Mouse (Mus musculus): ENCODE results near the gene Rhag. TPM values are rescaled to one million over a fixed set of nuclear protein-coding genes. Genes with fewer than 3 reads are reported as not detected.

Gene Rhag
- polyA plus RNA-seq, 1 experiment from 2014 or later = 0.15 TPM

DNA sequence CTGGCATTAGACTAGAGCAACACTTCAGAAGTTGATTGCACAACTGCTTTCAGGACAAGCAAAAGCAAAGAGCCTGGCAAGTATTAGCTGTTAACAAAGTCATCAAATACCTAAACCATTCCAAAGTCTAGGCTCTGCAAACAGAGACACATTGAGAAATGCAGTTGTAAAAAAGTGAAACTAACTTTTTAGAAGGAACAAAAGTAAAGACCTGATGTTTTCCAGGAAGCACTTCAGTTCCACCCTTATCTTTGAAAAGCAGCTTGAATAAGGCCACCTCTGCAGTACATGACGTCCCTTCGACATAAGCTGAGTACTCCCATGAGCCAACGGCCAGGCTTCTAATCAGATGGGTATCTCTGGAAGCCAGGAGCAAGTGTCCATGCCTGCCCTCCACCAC, 4.4 kb upstream of the Rhag start:
- no peak overlapping the region for H3K27ac ChIP-seq (replicated peaks)
- DNase-seq (ENCODE audit: low spot score) = no peak

DNA sequence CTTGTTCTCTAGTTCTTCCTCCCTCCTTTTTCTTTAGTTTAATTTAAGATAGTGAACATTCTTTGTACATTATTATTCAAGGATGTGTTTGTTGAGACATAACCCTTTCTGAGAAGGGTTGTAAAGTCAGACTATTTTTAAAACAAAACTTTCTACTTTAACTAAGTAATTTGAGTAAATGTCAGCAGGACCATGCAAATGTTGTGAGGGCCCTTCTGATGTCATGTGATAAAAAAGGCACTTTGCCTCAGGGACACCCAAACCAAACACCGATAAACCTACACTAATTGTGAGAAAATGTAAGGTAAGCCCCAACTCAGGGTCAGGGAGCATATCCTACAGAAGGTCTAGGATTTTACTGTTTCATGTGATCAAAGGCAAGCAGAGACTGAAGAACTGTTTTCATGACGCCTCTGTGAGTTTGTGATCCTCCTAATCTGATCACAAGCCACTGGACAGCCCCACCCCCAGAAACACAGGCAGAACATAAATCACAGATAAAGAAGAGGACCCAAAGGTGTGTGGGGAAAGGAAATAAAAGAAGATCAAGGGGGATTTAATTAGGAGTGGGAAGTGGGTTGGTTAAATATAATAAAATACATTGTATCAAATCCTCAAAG, 3.9 kb upstream of the Rhag start, which contains the start of gene Crisp2:
Gene Crisp2 (minus strand): TSS at position 51 of the 620 bp plus-strand sequence.
- no peak for DNase-seq (ENCODE audit: low spot score)
- Histone ChIP-seq H3K4me3 (ENCODE audit: low read depth, low read length) (no peak within 1 kb of the TSS), H3K4me2 (replicated peaks; ENCODE audit: low read depth) (no peak within 1 kb of the TSS), H3K9me3 (ENCODE audit: control insufficient read depth, low read length) (no peaks in the 10 kb centered on the region), H3K36me3 (ENCODE audit: control insufficient read depth, insufficient read depth, low read length) (no peaks in the 10 kb centered on the region), H3K27ac (replicated peaks) (no peak within 1 kb of the TSS), H3K4me1 (replicated peaks; ENCODE audit: control insufficient read depth, insufficient read depth) (no peaks in the 10 kb centered on the region), H3K9ac (ENCODE audit: low read length) (no peak within 1 kb of the TSS), H3K27me3 (ENCODE audit: control insufficient read depth, insufficient read depth, low read length) (no peaks in the 10 kb centered on the region)
- TF ChIP-seq EP300 (optimal IDR thresholded peaks at IDR 0.05) = no peak
- ATAC-seq (ENCODE audit: low FRiP score, low TSS enrichment) = no peak
- 46% methylated on average over 2 of the region's 2 CpGs for WGBS

More for the DNA sequence above, 4.4 kb upstream of the Rhag start:
- TF ChIP-seq CTCF (IDR thresholded peaks at IDR 0.05; ENCODE audit: low read depth) (no peak), EP300 (optimal IDR thresholded peaks at IDR 0.05) (no peak)
- Histone ChIP-seq H3K36me3 (ENCODE audit: control insufficient read depth, insufficient read depth, low read length) (no peaks in the 10 kb centered on the region), H3K9ac (ENCODE audit: low read length) (no peak overlapping the region), H3K9me3 (ENCODE audit: control insufficient read depth, low read length) (no peaks in the 10 kb centered on the region), H3K4me1 (replicated peaks; ENCODE audit: control insufficient read depth, insufficient read depth) (no peaks in the 10 kb centered on the region), H3K27me3 (ENCODE audit: control insufficient read depth, insufficient read depth, low read length) (no peaks in the 10 kb centered on the region), H3K4me2 (replicated peaks; ENCODE audit: low read depth) (no peak overlapping the region), H3K4me3 (ENCODE audit: low read depth, low read length) (no peak overlapping the region)
- 44% methylated on average over 3 of the region's 3 CpGs for WGBS
- ATAC-seq (ENCODE audit: low FRiP score, low TSS enrichment) = peak; percentile 67; the same call in 1 of the 2 replicates

DNA sequence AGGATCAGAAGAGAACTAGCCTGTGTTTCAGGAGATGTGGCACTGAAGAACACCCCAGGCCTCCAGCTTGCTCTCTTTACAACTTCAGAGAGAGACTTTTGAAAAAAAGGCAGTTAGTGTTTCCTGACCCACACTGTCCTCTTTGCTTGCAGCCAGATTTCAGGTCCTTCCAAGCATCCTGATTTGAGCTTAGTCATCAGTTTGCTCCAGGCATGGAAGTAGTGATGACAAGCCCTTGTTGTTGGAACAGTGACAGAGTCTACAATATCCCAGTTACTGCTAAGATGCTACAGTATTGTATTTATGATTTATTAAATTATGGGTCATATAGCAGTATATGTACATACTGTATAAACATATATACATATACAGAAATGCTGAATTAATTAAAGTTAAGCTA, 2.9 kb upstream of the Rhag start:
- DNase-seq (ENCODE audit: low spot score) (no peak), ATAC-seq (ENCODE audit: low FRiP score, low TSS enrichment) (no peak)
- no peaks in the 10 kb centered on the region for H3K36me3 ChIP-seq (ENCODE audit: control insufficient read depth, insufficient read depth, low read length)
- H3K4me3 ChIP-seq (ENCODE audit: low read depth, low read length) = no peak overlapping the region
- H3K4me1 ChIP-seq (replicated peaks; ENCODE audit: control insufficient read depth, insufficient read depth) = no peaks in the 10 kb centered on the region
- no peaks in the 10 kb centered on the region for H3K27me3 ChIP-seq (ENCODE audit: control insufficient read depth, insufficient read depth, low read length)
- no peak overlapping the region for H3K4me2 ChIP-seq (replicated peaks; ENCODE audit: low read depth)
- H3K9me3 ChIP-seq (ENCODE audit: control insufficient read depth, low read length) = no peaks in the 10 kb centered on the region
- H3K9ac ChIP-seq (ENCODE audit: low read length) = no peak overlapping the region
- no peak overlapping the region for H3K27ac ChIP-seq (replicated peaks)
- TF ChIP-seq CTCF (IDR thresholded peaks at IDR 0.05; ENCODE audit: low read depth) = no peak
- no peak for TF ChIP-seq EP300 (optimal IDR thresholded peaks at IDR 0.05)

DNA sequence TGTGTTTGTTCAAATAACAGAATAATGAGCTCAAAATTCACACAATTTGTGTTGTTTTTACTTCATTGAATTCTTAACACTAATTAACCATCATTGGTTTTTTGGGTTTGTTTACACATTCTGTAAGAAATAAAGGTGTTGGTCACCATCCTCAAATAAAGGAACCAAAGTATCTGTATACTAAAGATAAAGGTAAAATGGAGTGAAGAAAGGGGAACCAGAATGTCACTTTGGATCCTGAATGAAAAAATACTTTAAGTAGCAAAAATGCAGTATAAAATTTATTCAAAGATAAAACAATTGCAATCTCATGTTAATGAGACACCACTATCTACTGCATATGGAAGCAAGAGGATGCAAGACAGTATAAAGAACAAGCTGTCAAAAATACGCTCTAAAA, 634 bp downstream of the Rhag start:
- Histone ChIP-seq H3K36me3 (ENCODE audit: control insufficient read depth, insufficient read depth, low read length) (no peaks in the 10 kb centered on the region), H3K27me3 (ENCODE audit: control insufficient read depth, insufficient read depth, low read length) (no peaks in the 10 kb centered on the region), H3K4me1 (replicated peaks; ENCODE audit: control insufficient read depth, insufficient read depth) (no peaks in the 10 kb centered on the region), H3K27ac (replicated peaks) (no peak overlapping the region), H3K4me2 (replicated peaks; ENCODE audit: low read depth) (no peak overlapping the region), H3K9me3 (ENCODE audit: control insufficient read depth, low read length) (no peaks in the 10 kb centered on the region), H3K4me3 (ENCODE audit: low read depth, low read length) (no peak overlapping the region), H3K9ac (ENCODE audit: low read length) (no peak overlapping the region)
- WGBS = 88% methylated on average over 1 of the region's 1 CpGs
- DNase-seq (ENCODE audit: low spot score) = no peak
- TF ChIP-seq CTCF (IDR thresholded peaks at IDR 0.05; ENCODE audit: low read depth) (no peak), EP300 (optimal IDR thresholded peaks at IDR 0.05) (no peak)
- no peak for ATAC-seq (ENCODE audit: low FRiP score, low TSS enrichment)

DNA sequence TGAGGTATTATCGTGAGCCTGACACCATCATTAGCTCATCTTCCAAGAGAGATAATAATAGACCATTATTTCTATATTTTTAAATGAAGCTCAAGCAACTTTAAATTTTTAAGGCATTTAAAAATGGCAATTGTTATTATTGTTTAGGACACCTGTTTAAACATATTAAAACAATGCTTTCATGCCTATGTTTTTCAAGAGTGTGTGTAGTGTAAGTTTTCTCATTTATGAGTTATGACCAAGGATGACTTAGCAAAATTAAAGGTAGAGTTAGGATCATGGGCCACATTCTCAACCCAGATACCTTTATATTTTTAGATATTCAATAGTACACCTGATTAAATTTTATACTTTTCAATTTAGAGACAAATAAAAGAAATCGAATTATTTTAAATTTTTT, 1.3 kb downstream of the Rhag start:
- 70% methylated on average over 2 of the region's 2 CpGs for WGBS
- Histone ChIP-seq H3K9me3 (ENCODE audit: control insufficient read depth, low read length) (no peaks in the 10 kb centered on the region), H3K4me1 (replicated peaks; ENCODE audit: control insufficient read depth, insufficient read depth) (no peaks in the 10 kb centered on the region), H3K9ac (ENCODE audit: low read length) (no peak overlapping the region), H3K27ac (replicated peaks) (no peak overlapping the region), H3K27me3 (ENCODE audit: control insufficient read depth, insufficient read depth, low read length) (no peaks in the 10 kb centered on the region), H3K4me2 (replicated peaks; ENCODE audit: low read depth) (no peak overlapping the region), H3K4me3 (ENCODE audit: low read depth, low read length) (no peak overlapping the region), H3K36me3 (ENCODE audit: control insufficient read depth, insufficient read depth, low read length) (no peaks in the 10 kb centered on the region)
- DNase-seq (ENCODE audit: low spot score) = no peak
- TF ChIP-seq EP300 (optimal IDR thresholded peaks at IDR 0.05) (no peak), CTCF (IDR thresholded peaks at IDR 0.05; ENCODE audit: low read depth) (no peak)
- ATAC-seq (ENCODE audit: low FRiP score, low TSS enrichment) = no peak

DNA sequence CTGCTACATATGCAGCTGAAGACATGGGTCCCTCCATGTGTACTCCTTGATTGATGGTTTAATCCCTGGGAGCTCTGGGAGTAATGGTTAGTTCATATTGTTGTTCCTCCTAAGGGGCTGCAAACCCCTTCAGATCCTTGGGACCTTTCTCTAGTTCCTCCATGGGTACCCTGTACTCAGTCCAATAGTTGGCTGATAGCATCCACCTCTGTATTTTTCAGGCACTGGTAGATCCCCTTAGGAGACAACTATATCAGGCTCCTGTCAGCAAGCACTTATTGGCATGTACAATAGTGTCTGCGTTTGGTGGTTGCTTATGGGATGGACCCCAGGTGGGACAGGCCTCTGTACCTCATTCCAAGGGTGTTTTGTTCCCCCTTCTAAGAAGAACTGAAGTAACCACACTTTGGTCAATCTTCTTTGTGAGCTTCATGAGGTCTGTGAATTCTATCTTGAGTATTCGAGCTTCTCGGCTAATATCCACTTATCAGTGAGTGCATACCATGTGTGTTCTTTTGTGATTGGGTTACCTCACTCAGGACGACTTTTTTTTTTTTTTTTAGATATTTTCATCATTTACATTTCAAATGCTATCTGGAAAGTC, 6.5 kb downstream of the Rhag start:
- 67% methylated on average over 4 of the region's 4 CpGs for WGBS
- Histone ChIP-seq H3K36me3 (ENCODE audit: control insufficient read depth, insufficient read depth, low read length) (no peaks in the 10 kb centered on the region), H3K27ac (replicated peaks) (no peak overlapping the region), H3K9ac (ENCODE audit: low read length) (no peak overlapping the region), H3K4me3 (ENCODE audit: low read depth, low read length) (no peak overlapping the region), H3K4me1 (replicated peaks; ENCODE audit: control insufficient read depth, insufficient read depth) (no peaks in the 10 kb centered on the region), H3K9me3 (ENCODE audit: control insufficient read depth, low read length) (no peaks in the 10 kb centered on the region), H3K4me2 (replicated peaks; ENCODE audit: low read depth) (no peak overlapping the region), H3K27me3 (ENCODE audit: control insufficient read depth, insufficient read depth, low read length) (no peaks in the 10 kb centered on the region)
- TF ChIP-seq EP300 (optimal IDR thresholded peaks at IDR 0.05) = no peak
- TF ChIP-seq CTCF (IDR thresholded peaks at IDR 0.05; ENCODE audit: low read depth) = no peak
- ATAC-seq (ENCODE audit: low FRiP score, low TSS enrichment) (no peak), DNase-seq (ENCODE audit: low spot score) (no peak)

Measured in stomach, postnatal 0 days (tissue).